Mouse (Mus musculus): ENCODE measurements around the gene Sult1c1.
"Not testable (repeated sequence)": the region's sequence is repeated elsewhere in the genome, so short reads cannot be mapped to it uniquely, and the experiment has no call there.

DNA sequence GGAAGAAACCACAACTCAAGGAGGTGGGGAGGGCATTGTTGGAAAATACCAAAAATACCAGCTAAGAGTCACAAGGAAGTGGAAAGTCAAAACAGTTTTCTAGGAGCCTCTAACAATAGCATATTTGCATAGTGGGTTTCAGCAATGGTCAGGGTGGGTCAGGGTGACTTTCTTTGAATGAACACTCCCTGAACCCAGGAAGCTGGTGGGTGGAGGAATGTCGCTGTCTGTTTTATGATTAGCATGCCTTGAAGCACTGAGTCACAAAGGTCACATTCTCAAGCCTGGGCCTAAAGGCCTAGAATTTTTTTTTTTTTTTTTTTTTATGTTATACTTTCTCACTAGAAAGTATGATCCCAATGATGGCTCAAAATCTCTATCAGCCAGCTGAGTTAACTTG is 20.1 kb upstream of the Sult1c1 start:
- TF ChIP-seq KAT2A (IDR thresholded peaks at IDR 0.05; ENCODE audit: insufficient replicate concordance, low read length); MYC (IDR thresholded peaks at IDR 0.05; ENCODE audit: low read depth, low read length); HCFC1 (IDR thresholded peaks at IDR 0.05; ENCODE audit: low read depth, low read length); POLR2A (IDR thresholded peaks at IDR 0.05; ENCODE audit: low read depth, low read length); CTCF (conservative IDR thresholded peaks at IDR 0.05 in 1 of 2, IDR thresholded peaks at IDR 0.05 in 1 of 2; ENCODE audit: low read depth in 2 of 2, low read length in 2 of 2); ETS1 (conservative IDR thresholded peaks at IDR 0.05; ENCODE audit: low read depth, low read length); MAFK (IDR thresholded peaks at IDR 0.05; ENCODE audit: insufficient replicate concordance, low read length); CHD2 (IDR thresholded peaks at IDR 0.05; ENCODE audit: low read length): not testable (repeated sequence)
